Mouse (Mus musculus) lung, adult 2 months (tissue): Measurements from ENCODE around the gene Plekhg3.

ENCODE experiments used
- CTCF ChIP-seq: fragments of 200-500 bp; IDR thresholded peaks from 2 replicates; pipeline ENCODE4 v1.5.1; 2011; ENCODE audit warnings: mild to moderate bottlenecking, low read length, control low read depth; ENCODE audit not compliant: insufficient read depth
- POLR2A ChIP-seq: fragments of 200-500 bp; IDR thresholded peaks from 2 replicates; pipeline ENCODE4 v1.6.1; 2011; ENCODE audit warnings: low read depth, mild to moderate bottlenecking, control low read depth, low read length, borderline replicate concordance; ENCODE audit errors: extremely low read depth

- TF ChIP-seq CTCF (no peak), POLR2A (no peak)
Observed at GRCm38 (mm10) chr12:76623374-76623773, 92.7 kb downstream of the Plekhg3 start.
